Mouse (Mus musculus): Measurements from ENCODE around the gene Ctsh. TPM values are rescaled to one million over a fixed set of nuclear protein-coding genes. Genes with fewer than 3 reads are reported as not detected.

The Ctsh gene
- polyA plus RNA-seq, 1 experiment from 2014 or later, result 42.4 TPM

DNA sequence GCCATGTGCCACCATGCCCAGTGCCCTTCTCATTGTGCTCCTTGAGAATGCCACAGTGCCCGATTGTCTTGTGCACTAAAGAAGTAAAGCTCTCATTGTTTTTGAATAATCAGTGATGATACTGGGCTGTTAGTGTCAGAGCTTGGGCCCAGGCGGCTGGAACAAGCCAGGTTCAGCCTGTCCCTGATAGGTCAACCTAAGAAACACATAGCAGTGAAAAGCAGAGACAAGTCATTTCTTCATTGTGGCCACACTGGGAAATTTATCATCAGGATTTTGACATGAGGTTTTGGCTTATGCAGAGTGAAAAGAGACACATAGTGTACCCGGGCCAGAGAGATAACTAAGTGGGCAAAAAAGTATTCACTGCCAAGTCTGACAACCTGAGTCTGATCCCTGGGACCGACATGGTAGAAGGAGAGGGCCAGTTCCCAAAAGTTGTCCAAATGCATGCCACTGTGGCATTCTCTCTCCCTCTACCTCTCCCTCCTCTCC is 68.3 kb downstream of the Ctsh start:
- no peak overlapping the region for H3K4me3 ChIP-seq (ENCODE audit: low read depth, low read length)
- DNase-seq (ENCODE audit: low spot score), result no peak
- H3K27ac ChIP-seq (ENCODE audit: low read depth), result no peak overlapping the region
- H3K9ac ChIP-seq (ENCODE audit: low read length), result no peak overlapping the region
- 0 out of 2 replicates have a peak, but pooled peaks cover 3% of the 10 kb centered on the region for H3K4me1 ChIP-seq (replicated peaks; ENCODE audit: control insufficient read depth, insufficient read depth, low read length)
- H3K4me2 ChIP-seq (ENCODE audit: low read length), result no peak overlapping the region
- no peaks in the 10 kb centered on the region for H3K9me3 ChIP-seq (ENCODE audit: control insufficient read depth, low read length)
- no peaks in the 10 kb centered on the region for H3K27me3 ChIP-seq (replicated peaks; ENCODE audit: control insufficient read depth, insufficient read depth, low read length)
- no peaks in the 10 kb centered on the region for H3K36me3 ChIP-seq (ENCODE audit: control insufficient read depth, insufficient read depth, low read length)
- WGBS, result 77% methylated on average over 4 of the region's 4 CpGs
- ATAC-seq (replicated peaks; ENCODE audit: low FRiP score, low TSS enrichment, low read depth), result no peak

DNA sequence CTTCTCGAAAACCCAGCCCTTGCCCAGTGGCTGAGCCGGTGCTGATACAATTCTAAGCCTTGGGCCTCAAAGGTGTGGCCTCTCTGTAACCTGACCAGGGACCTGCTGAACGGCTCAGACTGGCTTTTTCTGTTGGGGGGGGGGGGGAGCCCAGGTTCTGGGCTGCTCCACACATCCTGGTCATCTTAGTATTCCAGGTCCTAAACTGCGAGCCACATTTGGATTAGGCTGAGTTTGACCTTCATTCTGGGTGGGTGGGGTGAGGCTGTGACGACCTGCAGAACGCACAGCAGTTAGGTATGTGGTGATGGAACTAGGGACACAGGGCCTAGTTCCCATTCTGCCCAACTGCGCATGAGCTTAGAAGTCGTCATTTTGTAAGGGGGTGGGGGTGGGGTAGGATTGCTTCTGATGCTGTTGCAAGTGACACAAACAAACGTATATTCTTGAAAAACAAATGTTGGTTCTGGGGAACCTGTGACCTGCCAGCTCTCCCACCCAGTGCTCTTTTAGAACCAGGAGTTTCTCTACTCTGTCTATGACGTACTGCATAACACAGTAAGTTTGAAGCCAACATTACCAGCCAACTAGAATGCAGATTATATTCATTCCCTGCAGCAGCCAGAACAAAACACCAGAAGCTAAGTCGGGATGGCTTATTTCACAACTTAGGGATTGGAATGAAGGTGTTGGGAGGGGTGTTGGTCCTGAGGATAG is 70.4 kb downstream of the Ctsh start:
- Histone ChIP-seq H3K27ac (ENCODE audit: low read depth) (no peak overlapping the region), H3K4me2 (ENCODE audit: low read length) (no peak overlapping the region), H3K4me3 (ENCODE audit: low read depth, low read length) (no peak overlapping the region), H3K36me3 (ENCODE audit: control insufficient read depth, insufficient read depth, low read length) (no peaks in the 10 kb centered on the region), H3K9me3 (ENCODE audit: control insufficient read depth, low read length) (no peaks in the 10 kb centered on the region), H3K27me3 (replicated peaks; ENCODE audit: control insufficient read depth, insufficient read depth, low read length) (no peaks in the 10 kb centered on the region), H3K9ac (ENCODE audit: low read length) (no peak overlapping the region), H3K4me1 (replicated peaks; ENCODE audit: control insufficient read depth, insufficient read depth, low read length) (0 out of 2 replicates have a peak, but pooled peaks cover 3% of the 10 kb centered on the region)
- WGBS, result 36% methylated on average over 11 of the region's 11 CpGs
- 0 out of 2 replicates have a peak, but pooled peaks have one; percentile 17 for ATAC-seq (replicated peaks; ENCODE audit: low FRiP score, low TSS enrichment, low read depth)
- no peak for DNase-seq (ENCODE audit: low spot score)

DNA sequence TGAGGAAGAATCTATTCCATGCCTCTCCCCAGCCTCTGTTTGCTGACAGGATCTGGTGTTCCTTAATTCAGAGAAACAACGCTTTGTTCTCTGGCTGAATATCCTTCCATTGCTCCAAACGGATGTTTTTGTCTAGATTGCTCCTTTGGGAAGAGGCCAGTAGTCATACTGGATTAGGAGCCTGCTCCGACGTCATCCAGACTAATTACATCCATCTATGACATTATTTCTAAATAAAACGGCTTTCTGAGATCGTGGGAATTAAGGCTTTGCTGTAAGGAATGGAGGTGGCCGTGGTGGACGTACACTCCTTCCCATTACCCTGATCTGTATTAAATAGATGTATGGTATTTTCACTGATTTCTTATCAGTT is 70.9 kb downstream of the Ctsh start:
- H3K36me3 ChIP-seq (ENCODE audit: control insufficient read depth, insufficient read depth, low read length), result no peaks in the 10 kb centered on the region
- WGBS, result 35% methylated on average over 8 of the region's 8 CpGs
- DNase-seq (ENCODE audit: low spot score), result peak; percentile 54
- no peaks in the 10 kb centered on the region for H3K9me3 ChIP-seq (ENCODE audit: control insufficient read depth, low read length)
- ATAC-seq (replicated peaks; ENCODE audit: low FRiP score, low TSS enrichment, low read depth), result no peak
- H3K9ac ChIP-seq (ENCODE audit: low read length), result no peak overlapping the region
- no peak overlapping the region for H3K27ac ChIP-seq (ENCODE audit: low read depth)
- 0 out of 2 replicates have a peak, but pooled peaks cover 3% of the 10 kb centered on the region for H3K4me1 ChIP-seq (replicated peaks; ENCODE audit: control insufficient read depth, insufficient read depth, low read length)
- H3K4me3 ChIP-seq (ENCODE audit: low read depth, low read length), result no peak overlapping the region
- no peaks in the 10 kb centered on the region for H3K27me3 ChIP-seq (replicated peaks; ENCODE audit: control insufficient read depth, insufficient read depth, low read length)
- no peak overlapping the region for H3K4me2 ChIP-seq (ENCODE audit: low read length)

Other genes with a start within 250 kb of the Ctsh start
- 0.35 TPM in 1 of 2 replicates, not detected in the other for gene Rasgrf1, start 144.2 kb upstream of the Ctsh start, polyA plus RNA-seq (2014; fragmentation: Nextera tagmentation; extraction: Ambion mirVana)
- 414 and 456 TPM in 2 replicates for gene Morf4l1, start 60.6 kb downstream of the Ctsh start, polyA plus RNA-seq (2014; fragmentation: Nextera tagmentation; extraction: Ambion mirVana)
- gene Adamts7, start 108.9 kb downstream of the Ctsh start, polyA plus RNA-seq (2014; fragmentation: Nextera tagmentation; extraction: Ambion mirVana), result 18.7 and 20.7 TPM in 2 replicates
- gene Tbc1d2b, start 216.7 kb downstream of the Ctsh start, polyA plus RNA-seq (2014; fragmentation: Nextera tagmentation; extraction: Ambion mirVana), result 20.2 and 20.9 TPM in 2 replicates